Mouse (Mus musculus): Measurements from ENCODE around the gene Fkbp6. TPM values are rescaled to one million over a fixed set of nuclear protein-coding genes. Genes with fewer than 3 reads are reported as not detected.

Fkbp6 gene
- polyA plus RNA-seq, 1 experiment from 2014 or later, result 0.15 TPM

DNA sequence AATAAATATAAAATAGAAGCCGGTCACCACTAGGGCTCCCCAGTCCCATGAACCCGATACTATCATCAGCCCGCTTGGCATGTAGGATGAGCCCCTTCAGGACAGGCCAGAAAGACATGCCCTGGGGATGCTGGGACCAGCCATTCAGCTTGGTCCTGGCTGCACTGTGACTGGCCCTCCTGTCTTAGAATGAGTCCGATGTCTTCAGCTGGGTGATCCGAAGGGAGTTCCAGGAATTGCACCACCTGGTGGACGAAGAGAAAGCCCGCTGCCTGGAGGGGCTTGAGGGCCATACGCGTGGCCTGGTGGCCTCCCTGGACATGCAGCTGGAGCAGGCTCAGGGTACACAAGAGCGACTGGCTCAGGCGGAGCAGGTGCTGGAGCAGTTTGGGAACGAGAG lies 13.7 kb upstream of the Fkbp6 start:
- WGBS, result 32% methylated on average over 12 of the region's 12 CpGs
- Histone ChIP-seq H3K27me3 (ENCODE audit: control insufficient read depth, insufficient read depth, low read length) (no peaks in the 10 kb centered on the region), H3K4me1 (replicated peaks; ENCODE audit: control insufficient read depth, insufficient read depth, low read length) (no peaks in the 10 kb centered on the region), H3K9ac (ENCODE audit: low read length) (no peak overlapping the region), H3K9me3 (ENCODE audit: control insufficient read depth, low read length) (no peaks in the 10 kb centered on the region), H3K27ac (ENCODE audit: low read depth, low read length) (no peak overlapping the region), H3K4me3 (ENCODE audit: low read depth, low read length) (no peak overlapping the region), H3K4me2 (ENCODE audit: low read depth, low read length, severe bottlenecking) (no peak overlapping the region), H3K36me3 (ENCODE audit: control insufficient read depth, insufficient read depth, low read length) (no peaks in the 10 kb centered on the region)
- ATAC-seq (replicated peaks; ENCODE audit: low FRiP score) (0 out of 2 replicates have a peak, but pooled peaks have one; percentile 39), DNase-seq (ENCODE audit: low spot score) (peak; percentile 78)

DNA sequence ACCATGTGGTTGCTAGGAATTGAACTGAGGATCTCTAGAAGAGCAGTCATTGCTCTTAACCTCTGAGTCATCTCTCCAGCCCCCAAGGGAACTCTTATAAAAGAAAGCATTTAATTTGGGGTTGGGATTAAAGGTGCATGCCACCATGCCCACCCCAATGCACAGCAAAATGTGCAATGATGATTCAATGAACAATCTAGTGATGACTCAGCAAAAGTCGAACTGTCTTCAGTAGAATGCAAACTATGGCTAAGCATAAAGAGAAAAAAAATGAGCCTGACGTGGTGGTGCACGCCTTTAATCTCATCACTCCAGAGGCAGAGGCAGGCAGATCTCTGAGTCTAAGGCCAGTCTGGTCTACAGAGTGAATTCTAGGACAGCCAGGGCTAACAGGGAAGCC lies 12.7 kb upstream of the Fkbp6 start:
- DNase-seq (ENCODE audit: low spot score) (no peak), ATAC-seq (replicated peaks; ENCODE audit: low FRiP score) (no peak)
- H3K36me3 ChIP-seq (ENCODE audit: control insufficient read depth, insufficient read depth, low read length), result no peaks in the 10 kb centered on the region
- H3K27me3 ChIP-seq (ENCODE audit: control insufficient read depth, insufficient read depth, low read length), result no peaks in the 10 kb centered on the region
- no peak overlapping the region for H3K27ac ChIP-seq (ENCODE audit: low read depth, low read length)
- no peak overlapping the region for H3K9ac ChIP-seq (ENCODE audit: low read length)
- H3K9me3 ChIP-seq (ENCODE audit: control insufficient read depth, low read length), result 0 out of 2 replicates have a peak, but pooled peaks cover 2% of the 10 kb centered on the region
- H3K4me2 ChIP-seq (ENCODE audit: low read depth, low read length, severe bottlenecking), result no peak overlapping the region
- no peak overlapping the region for H3K4me3 ChIP-seq (ENCODE audit: low read depth, low read length)
- no peaks in the 10 kb centered on the region for H3K4me1 ChIP-seq (replicated peaks; ENCODE audit: control insufficient read depth, insufficient read depth, low read length)
- 85% methylated on average over 3 of the region's 3 CpGs for WGBS

DNA sequence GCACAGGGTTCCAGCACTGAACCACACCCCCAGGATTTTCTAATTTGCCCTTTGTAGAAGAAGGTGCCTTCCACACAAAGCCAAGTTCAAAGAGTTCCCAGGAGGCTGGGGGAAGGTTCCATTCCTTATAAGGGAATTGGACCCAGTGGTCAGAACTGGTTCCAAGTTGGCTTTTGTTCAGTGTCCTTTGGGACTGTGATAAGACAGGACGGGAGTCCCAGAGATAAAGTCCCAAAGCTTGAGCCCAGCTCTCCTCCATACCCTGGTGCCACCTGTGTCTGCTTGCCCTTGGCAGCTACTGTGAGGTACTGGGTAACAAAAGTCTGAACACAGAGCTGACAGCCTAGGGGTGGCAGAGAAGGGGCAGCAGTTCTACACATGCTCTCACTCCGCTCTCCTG lies 9.9 kb upstream of the Fkbp6 start:
- ATAC-seq (replicated peaks; ENCODE audit: low FRiP score) (no peak), DNase-seq (ENCODE audit: low spot score) (no peak)
- Histone ChIP-seq H3K4me1 (replicated peaks; ENCODE audit: control insufficient read depth, insufficient read depth, low read length) (no peaks in the 10 kb centered on the region), H3K27ac (ENCODE audit: low read depth, low read length) (no peak overlapping the region), H3K9ac (ENCODE audit: low read length) (no peak overlapping the region), H3K27me3 (ENCODE audit: control insufficient read depth, insufficient read depth, low read length) (no peaks in the 10 kb centered on the region), H3K4me2 (ENCODE audit: low read depth, low read length, severe bottlenecking) (no peak overlapping the region), H3K4me3 (ENCODE audit: low read depth, low read length) (no peak overlapping the region), H3K36me3 (ENCODE audit: control insufficient read depth, insufficient read depth, low read length) (no peaks in the 10 kb centered on the region), H3K9me3 (ENCODE audit: control insufficient read depth, low read length) (0 out of 2 replicates have a peak, but pooled peaks cover 2% of the 10 kb centered on the region)
- WGBS, result 89% methylated on average over 2 of the region's 2 CpGs

DNA sequence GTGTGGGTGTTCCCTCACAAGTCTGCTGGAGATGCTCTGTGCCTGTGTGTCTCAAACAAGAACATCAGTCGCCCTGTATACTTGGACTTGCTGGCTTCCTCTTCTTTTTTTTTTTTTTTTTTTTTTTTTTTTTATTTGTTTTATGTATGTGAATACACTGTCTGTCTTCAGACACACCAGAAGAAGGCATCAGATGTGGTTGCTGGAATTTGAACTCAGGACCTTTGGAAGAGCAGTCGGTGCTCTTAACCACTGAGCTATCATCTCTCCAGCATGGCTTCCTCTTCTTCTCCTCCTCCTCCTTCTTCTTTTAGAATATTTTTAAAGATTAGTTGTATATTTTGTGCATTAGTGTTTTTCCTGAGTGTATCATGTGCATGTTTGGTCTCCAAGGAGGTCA lies 7.7 kb upstream of the Fkbp6 start:
- no peak overlapping the region for H3K4me2 ChIP-seq (ENCODE audit: low read depth, low read length, severe bottlenecking)
- no peak overlapping the region for H3K4me3 ChIP-seq (ENCODE audit: low read depth, low read length)
- no peak for ATAC-seq (replicated peaks; ENCODE audit: low FRiP score)
- no peaks in the 10 kb centered on the region for H3K36me3 ChIP-seq (ENCODE audit: control insufficient read depth, insufficient read depth, low read length)
- 0 out of 2 replicates have a peak, but pooled peaks cover 2% of the 10 kb centered on the region for H3K9me3 ChIP-seq (ENCODE audit: control insufficient read depth, low read length)
- 96% methylated on average over 2 of the region's 2 CpGs for WGBS
- DNase-seq (ENCODE audit: low spot score), result no peak
- no peak overlapping the region for H3K27ac ChIP-seq (ENCODE audit: low read depth, low read length)
- H3K9ac ChIP-seq (ENCODE audit: low read length), result no peak overlapping the region
- no peaks in the 10 kb centered on the region for H3K27me3 ChIP-seq (ENCODE audit: control insufficient read depth, insufficient read depth, low read length)
- no peaks in the 10 kb centered on the region for H3K4me1 ChIP-seq (replicated peaks; ENCODE audit: control insufficient read depth, insufficient read depth, low read length)

DNA sequence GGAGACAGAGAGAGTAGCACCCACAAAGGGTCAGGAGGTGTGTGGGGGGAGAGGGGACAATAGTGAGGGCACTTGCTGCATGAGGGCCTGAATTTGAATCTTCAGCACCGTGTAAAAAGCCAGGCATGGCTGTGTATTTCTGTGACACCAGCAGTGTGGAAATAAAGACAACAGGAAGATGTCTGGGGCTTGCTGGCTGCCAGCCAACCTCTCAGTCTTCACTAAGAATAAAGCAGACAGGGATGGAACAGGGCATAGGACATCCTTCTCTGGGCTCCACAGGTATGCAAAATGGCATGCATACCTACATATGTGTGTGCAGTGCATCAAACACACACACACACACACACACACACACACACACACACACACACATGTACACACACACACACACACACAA lies 6.2 kb upstream of the Fkbp6 start:
- DNase-seq (ENCODE audit: low spot score), result no peak

DNA sequence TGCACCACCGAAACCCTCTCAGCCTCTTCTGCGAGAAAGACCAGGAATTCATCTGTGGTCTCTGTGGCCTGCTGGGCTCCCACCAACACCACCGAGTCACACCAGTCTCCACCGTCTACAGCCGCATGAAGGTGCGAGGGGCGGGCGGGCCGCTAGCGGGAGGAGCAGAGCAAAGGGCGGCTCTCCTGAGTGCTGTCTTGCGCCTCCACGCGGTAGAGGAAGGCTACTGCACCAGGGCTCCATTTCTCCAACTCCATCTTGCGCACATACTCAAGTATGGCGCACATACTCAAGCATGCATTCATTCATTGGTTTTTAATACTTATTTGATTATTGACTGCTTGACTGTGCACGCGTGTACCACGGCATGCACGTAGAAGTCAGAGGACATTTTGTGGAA lies 3.7 kb upstream of the Fkbp6 start:
- Histone ChIP-seq H3K4me3 (ENCODE audit: low read depth, low read length) (no peak overlapping the region), H3K36me3 (ENCODE audit: control insufficient read depth, insufficient read depth, low read length) (no peaks in the 10 kb centered on the region), H3K27me3 (ENCODE audit: control insufficient read depth, insufficient read depth, low read length) (no peaks in the 10 kb centered on the region), H3K27ac (ENCODE audit: low read depth, low read length) (no peak overlapping the region), H3K9me3 (ENCODE audit: control insufficient read depth, low read length) (peaks cover 5% of the 10 kb centered on the region; the same call in 1 of the 2 replicates), H3K9ac (ENCODE audit: low read length) (no peak overlapping the region), H3K4me1 (replicated peaks; ENCODE audit: control insufficient read depth, insufficient read depth, low read length) (no peaks in the 10 kb centered on the region), H3K4me2 (ENCODE audit: low read depth, low read length, severe bottlenecking) (no peak overlapping the region)
- DNase-seq (ENCODE audit: low spot score), result peak; percentile 71
- WGBS, result 18% methylated on average over 20 of the region's 20 CpGs
- no peak for ATAC-seq (replicated peaks; ENCODE audit: low FRiP score)

More for the DNA sequence above, 6.2 kb upstream of the Fkbp6 start:
- Histone ChIP-seq H3K9me3 (ENCODE audit: control insufficient read depth, low read length) (0 out of 2 replicates have a peak, but pooled peaks cover 2% of the 10 kb centered on the region), H3K27me3 (ENCODE audit: control insufficient read depth, insufficient read depth, low read length) (no peaks in the 10 kb centered on the region), H3K4me1 (replicated peaks; ENCODE audit: control insufficient read depth, insufficient read depth, low read length) (no peaks in the 10 kb centered on the region), H3K36me3 (ENCODE audit: control insufficient read depth, insufficient read depth, low read length) (no peaks in the 10 kb centered on the region), H3K4me3 (ENCODE audit: low read depth, low read length) (no peak overlapping the region), H3K4me2 (ENCODE audit: low read depth, low read length, severe bottlenecking) (no peak overlapping the region), H3K9ac (ENCODE audit: low read length) (no peak overlapping the region), H3K27ac (ENCODE audit: low read depth, low read length) (no peak overlapping the region)
- WGBS, result 56% methylated on average over 1 of the region's 1 CpGs
- no peak for ATAC-seq (replicated peaks; ENCODE audit: low FRiP score)

DNA sequence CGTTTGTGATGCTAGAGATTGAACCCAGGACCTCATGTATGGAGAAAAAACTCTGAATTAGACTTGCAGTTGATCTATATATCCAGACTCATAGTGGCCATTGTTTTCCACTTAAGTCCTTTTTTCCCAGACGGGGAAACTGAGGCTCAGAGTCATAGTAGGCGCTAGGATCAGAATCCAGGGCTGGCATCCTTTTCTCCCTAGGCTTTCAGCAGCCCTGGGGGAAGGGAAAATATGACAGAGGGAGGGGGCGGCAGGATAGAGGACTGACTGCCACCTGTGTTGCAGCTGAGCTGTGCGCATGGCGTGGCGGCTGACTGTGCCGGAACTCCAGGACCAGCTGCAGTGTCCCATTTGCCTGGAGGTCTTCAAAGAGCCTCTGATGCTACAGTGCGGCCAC lies 3.2 kb upstream of the Fkbp6 start, which contains the start of gene Trim50:
Gene Trim50, plus strand, starts transcription at position 301 of the 400 bp plus-strand sequence.
- Histone ChIP-seq H3K9me3 (ENCODE audit: control insufficient read depth, low read length) (peaks cover 5% of the 10 kb centered on the region; the same call in 1 of the 2 replicates), H3K4me1 (replicated peaks; ENCODE audit: control insufficient read depth, insufficient read depth, low read length) (no peaks in the 10 kb centered on the region), H3K9ac (ENCODE audit: low read length) (no peak within 1 kb of the TSS), H3K4me3 (ENCODE audit: low read depth, low read length) (no peak within 1 kb of the TSS), H3K27me3 (ENCODE audit: control insufficient read depth, insufficient read depth, low read length) (no peaks in the 10 kb centered on the region), H3K4me2 (ENCODE audit: low read depth, low read length, severe bottlenecking) (no peak within 1 kb of the TSS), H3K36me3 (ENCODE audit: control insufficient read depth, insufficient read depth, low read length) (no peaks in the 10 kb centered on the region), H3K27ac (ENCODE audit: low read depth, low read length) (no peak within 1 kb of the TSS)
- DNase-seq (ENCODE audit: low spot score), result no peak
- no peak for ATAC-seq (replicated peaks; ENCODE audit: low FRiP score)
- WGBS, result 59% methylated on average over 9 of the region's 9 CpGs

DNA sequence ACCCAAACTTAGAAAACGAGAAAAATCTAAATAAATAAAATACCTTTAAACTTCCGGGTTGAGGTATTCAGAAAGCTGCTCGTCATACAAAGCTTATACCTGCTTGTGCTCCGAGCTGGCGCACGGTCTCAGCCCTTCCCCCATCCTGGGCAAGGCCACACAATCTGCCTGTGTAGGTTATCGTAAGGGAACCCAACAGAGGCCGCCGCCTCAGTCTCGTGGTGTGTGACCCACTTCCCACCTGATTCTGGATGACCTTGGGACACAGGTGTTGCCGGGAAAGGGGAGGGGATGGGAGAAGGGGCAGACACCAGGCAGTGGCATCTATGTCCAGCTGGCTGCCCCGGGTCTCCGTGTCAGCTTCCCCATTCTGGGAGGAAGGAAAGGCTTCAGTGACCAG lies 1.8 kb upstream of the Fkbp6 start:
- Histone ChIP-seq H3K36me3 (ENCODE audit: control insufficient read depth, insufficient read depth, low read length) (no peaks in the 10 kb centered on the region), H3K27me3 (ENCODE audit: control insufficient read depth, insufficient read depth, low read length) (no peaks in the 10 kb centered on the region), H3K9me3 (ENCODE audit: control insufficient read depth, low read length) (peaks cover 3% of the 10 kb centered on the region; the same call in 1 of the 2 replicates), H3K4me3 (ENCODE audit: low read depth, low read length) (no peak overlapping the region), H3K9ac (ENCODE audit: low read length) (no peak overlapping the region), H3K27ac (ENCODE audit: low read depth, low read length) (no peak overlapping the region), H3K4me1 (replicated peaks; ENCODE audit: control insufficient read depth, insufficient read depth, low read length) (no peaks in the 10 kb centered on the region), H3K4me2 (ENCODE audit: low read depth, low read length, severe bottlenecking) (no peak overlapping the region)
- ATAC-seq (replicated peaks; ENCODE audit: low FRiP score) (no peak), DNase-seq (ENCODE audit: low spot score) (no peak)
- 87% methylated on average over 13 of the region's 13 CpGs for WGBS

DNA sequence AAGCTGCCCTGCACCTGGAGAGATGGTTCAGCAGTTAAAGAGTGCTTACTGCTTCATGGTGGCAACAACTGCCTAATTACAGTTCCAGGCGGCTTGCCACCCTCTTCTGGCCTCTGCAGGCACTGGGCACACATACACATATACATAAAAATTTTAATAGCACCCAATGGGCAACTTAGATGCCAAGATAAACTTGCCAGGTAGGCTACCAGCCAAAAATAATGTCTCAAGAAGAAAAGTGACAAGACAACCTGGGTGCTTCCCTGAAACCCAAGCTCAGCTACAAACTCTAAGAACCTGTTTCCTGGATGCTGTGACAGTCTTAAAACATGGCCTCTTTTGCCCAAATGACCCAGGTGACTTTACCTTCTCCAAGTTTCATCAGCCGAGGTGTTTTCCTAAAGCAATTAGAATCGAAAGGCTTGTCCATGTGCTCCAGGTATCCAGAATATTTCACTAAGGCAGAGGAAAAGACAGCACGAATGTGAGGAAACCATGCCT lies 2.3 kb downstream of the Fkbp6 start:
- DNase-seq (ENCODE audit: low spot score) (no peak), ATAC-seq (replicated peaks; ENCODE audit: low FRiP score) (no peak)
- no peaks in the 10 kb centered on the region for H3K4me1 ChIP-seq (replicated peaks; ENCODE audit: control insufficient read depth, insufficient read depth, low read length)
- no peaks in the 10 kb centered on the region for H3K27me3 ChIP-seq (ENCODE audit: control insufficient read depth, insufficient read depth, low read length)
- no peak overlapping the region for H3K9ac ChIP-seq (ENCODE audit: low read length)
- H3K27ac ChIP-seq (ENCODE audit: low read depth, low read length), result no peak overlapping the region
- 67% methylated on average over 4 of the region's 4 CpGs for WGBS
- H3K4me3 ChIP-seq (ENCODE audit: low read depth, low read length), result no peak overlapping the region
- H3K4me2 ChIP-seq (ENCODE audit: low read depth, low read length, severe bottlenecking), result no peak overlapping the region
- H3K9me3 ChIP-seq (ENCODE audit: control insufficient read depth, low read length), result peaks cover 3% of the 10 kb centered on the region; the same call in 1 of the 2 replicates
- H3K36me3 ChIP-seq (ENCODE audit: control insufficient read depth, insufficient read depth, low read length), result no peaks in the 10 kb centered on the region

All from forebrain, embryonic 11.5 days (tissue).